Mouse (Mus musculus) embryo, embryonic 9.5 days (tissue): Measurements from ENCODE around the gene Cdh26.

ENCODE experiments used
- DNase-seq: peaks from one replicate; pipeline ENCODE4 v3.0.0-alpha.2; 2017; ENCODE audit errors: extremely low spot score

Cdh26 gene

GRCm38 (mm10) chr2:178508279-178508678, 77.9 kb downstream of the Cdh26 start:
- DNase-seq: no peak

GRCm38 (mm10) chr2:178513043-178513442, 82.7 kb downstream of the Cdh26 start:
- DNase-seq: no peak

DNA sequence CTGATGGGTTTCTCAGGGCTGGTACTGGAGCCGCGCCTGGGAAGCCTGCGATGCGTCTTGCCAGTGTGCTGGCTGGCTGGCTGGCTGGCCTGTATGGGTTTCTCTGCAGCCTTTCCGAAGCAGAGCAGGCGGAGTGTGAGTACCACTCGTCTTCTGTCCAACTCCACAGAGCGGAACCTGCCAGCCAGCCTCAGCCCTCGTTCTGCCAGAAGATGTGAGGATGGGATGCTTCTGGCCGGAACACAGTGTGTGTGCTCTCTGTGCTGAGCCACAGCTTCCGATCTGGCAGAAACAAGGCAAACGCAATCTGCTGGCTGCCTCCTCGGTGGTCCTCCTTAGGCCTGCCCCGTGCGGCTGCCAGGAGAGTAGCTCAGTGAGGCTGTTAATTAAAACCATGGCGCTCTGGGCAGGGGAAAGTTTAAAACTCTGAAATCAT, 83.3 kb downstream of the Cdh26 start:
- no peak for DNase-seq

DNA sequence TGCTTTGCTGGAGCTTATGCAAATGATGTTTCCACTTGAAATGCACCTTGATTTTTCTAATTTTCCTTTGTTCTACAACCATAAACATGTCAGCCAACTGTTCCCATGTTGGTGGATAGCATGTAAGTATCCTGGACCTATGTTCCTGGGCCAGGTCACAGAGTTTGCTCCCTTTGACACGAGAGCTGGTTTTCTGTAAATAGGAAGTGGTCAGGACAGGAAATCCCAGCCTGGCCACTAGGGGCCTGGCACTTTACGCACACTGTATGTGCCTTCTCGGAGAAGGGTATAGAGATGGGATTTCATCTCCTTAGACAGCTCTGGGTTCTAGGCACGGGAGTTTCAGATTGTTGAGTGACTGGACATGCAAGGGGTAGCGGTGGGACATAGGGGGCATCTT, 86.1 kb downstream of the Cdh26 start:
- DNase-seq: no peak

DNA sequence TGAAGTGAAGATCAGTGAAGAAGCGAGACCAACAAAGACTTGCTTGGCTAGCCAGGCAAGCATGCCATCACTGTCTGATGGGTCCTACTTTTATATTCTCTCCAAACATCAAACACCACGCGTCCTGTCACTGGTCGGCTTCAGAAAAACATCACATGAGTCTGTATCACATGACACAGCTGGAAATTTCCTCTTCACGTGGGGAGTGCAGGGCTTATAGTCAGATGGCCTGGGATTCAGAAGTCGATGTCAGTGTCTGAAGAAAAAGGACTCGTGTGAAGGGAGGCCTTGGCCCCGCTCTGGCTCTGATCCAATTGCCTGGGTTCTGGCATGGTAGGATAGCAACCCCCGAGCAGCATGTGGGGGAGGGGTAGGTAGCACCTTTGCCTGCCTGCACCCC, 86.6 kb downstream of the Cdh26 start:
- no peak for DNase-seq

- DNase-seq: no peak
Observed at GRCm38 (mm10) chr2:178519321-178519720, 89.0 kb downstream of the Cdh26 start.

- no peak for DNase-seq
Observed at GRCm38 (mm10) chr2:178520216-178520615, 89.9 kb downstream of the Cdh26 start.

DNA sequence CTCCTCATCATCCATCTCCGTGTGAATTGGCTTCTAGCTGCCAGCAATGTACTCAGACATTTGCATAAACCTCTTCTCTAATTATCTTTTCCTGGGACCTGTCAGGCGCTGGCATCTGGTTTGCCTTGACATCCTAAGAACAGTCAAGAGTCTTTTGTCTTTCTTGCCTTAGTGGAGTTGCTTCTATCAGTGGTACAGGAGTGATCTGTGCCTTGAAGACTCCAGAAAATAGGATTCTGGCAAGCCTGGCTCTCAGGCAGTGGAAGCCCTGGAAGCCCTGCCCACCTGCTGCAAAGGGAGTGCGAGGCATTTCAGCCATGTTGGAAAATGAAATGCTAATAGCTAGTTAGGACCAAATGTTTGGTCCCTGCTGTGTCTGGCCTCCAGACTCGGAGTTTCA, 92.0 kb downstream of the Cdh26 start:
- no peak for DNase-seq

DNA sequence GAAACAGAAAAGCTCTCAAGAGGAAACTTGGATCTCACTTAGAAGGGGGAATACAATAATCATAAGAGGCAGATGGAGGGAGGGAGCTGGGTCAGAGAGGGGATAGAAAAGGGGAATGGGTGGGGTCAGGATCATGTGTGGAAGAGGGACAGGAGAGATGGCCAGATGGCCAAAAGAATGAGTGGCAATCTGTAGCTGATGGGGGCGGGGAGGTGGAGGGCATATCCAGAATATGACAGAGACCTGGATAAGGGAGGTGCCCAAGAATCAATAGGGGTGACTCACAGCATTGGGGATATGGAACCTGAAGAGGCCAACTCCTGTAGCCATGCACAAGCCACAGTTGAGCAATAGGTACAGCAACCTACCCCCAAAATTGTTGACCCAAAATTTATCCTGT, 92.5 kb downstream of the Cdh26 start:
- no peak for DNase-seq

DNA sequence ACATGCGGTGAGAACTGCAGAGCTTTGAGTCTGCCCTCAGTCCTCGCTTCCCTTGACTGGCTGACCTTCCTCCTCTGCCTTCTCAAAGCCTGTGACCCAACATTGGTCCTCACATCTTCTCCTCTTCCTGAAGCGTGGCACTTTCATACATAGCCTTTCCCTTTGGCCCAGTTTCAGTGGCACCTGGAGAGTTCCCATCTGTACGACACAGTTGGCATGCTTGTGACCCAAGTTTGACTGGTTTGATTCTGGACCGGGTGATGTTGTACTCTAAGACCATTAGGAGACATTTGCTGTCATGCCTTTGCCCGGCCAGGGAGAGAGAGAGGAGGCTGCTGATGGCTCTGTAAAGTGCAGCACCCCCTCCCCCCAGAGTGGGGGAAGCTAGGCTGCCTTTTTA, 96.4 kb downstream of the Cdh26 start:
- no peak for DNase-seq

DNA sequence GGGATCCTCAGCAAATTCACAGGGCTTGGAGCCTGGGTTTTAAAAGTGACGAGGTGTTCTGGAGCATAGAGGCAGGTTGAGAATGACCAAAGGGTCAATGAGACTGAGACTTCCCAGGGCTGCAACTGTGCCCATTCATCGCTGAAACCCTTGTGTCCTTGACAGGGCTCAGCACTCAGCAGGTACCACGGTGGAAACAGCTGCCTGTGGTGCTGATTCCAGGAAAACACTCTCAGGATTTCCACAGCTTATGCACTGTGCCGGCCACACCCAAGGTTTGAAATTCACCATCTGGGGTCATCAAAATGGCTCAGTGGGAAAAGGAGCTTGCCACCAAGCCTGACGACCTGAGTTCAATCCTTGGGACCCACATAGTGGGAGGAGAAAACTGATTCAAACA, 100.9 kb downstream of the Cdh26 start:
- DNase-seq: no peak

DNA sequence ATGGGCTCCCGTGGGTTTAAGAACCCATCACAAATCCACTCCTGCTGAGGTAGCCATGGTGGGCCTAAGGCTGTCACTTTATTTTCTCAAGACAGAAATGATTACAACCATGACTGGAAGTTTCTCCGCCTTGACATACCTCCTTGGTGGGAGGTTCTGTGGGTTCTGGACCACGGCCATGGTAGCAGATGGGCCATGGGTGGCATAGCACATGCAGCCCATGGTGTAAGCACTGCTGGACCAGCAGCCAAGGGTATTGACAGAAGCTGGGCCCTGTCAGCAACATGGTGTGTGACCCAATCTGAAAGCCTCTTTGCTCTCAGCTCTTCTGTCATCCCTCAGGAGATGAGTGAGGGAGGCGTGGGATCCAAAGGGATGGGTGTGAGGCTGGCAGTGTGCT, 106.2 kb downstream of the Cdh26 start:
- no peak for DNase-seq
